Mouse (Mus musculus) E14TG2a.4 (cell line): ENCODE measurements around the gene Hhip.

Source experiments
- CTCF ChIP-seq: conservative IDR thresholded peaks from 2 replicates; pipeline ENCODE4 v1.5.1; 2014; ENCODE audit warnings: low read length
- POU5F1 ChIP-seq: IDR thresholded peaks from 2 replicates; pipeline ENCODE4 v1.6.1; 2014; ENCODE audit warnings: low read length, borderline replicate concordance

GRCm38 (mm10) chr8:80052838-80053237 is 5.0 kb downstream of the Hhip start:
- no peak for TF ChIP-seq CTCF
- no peak for TF ChIP-seq POU5F1
